Mouse (Mus musculus): ENCODE measurements at regions not wholly inside any gene's neighbourhood (a gene's known extent, or its start where the extent isn't known, plus 50 kb on each side); places are given as distances from the start of the nearest gene placed in this dataset.

DNA sequence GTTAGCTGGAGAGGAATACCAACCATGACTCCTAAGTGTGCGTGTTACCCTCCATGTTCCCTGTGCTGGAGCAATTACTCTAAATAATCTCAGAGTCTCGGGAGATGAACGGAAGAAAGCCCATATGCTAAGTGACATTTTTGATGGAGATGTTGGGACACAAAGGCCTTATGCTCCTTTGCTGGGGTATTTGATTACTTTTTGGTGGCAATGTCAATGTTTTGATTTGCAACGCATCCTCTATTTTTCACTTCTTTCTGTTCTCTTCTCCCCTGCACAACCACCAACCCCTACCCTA lies 103.3 kb downstream of the Tnfsf11 start:
- TF ChIP-seq POLR2A (IDR thresholded peaks at IDR 0.05; ENCODE audit: borderline replicate concordance, extremely low read depth, insufficient read depth, insufficient read length, poor library complexity, severe bottlenecking) (no peak), CTCF (IDR thresholded peaks at IDR 0.05; ENCODE audit: borderline replicate concordance, extremely low read depth, insufficient read depth, insufficient read length) (no peak)
